Mouse (Mus musculus) testis, postnatal 14 days (tissue): Measurements from ENCODE around the gene Cfap58.

Experiments
- DNase-seq: peaks from one replicate; pipeline ENCODE4 v3.0.0; 2021; ENCODE audit warnings: low spot score

Cfap58 gene

GRCm38 (mm10) chr19:47918016-47918415, 19.5 kb upstream of the Cfap58 start:
- DNase-seq = no peak

GRCm38 (mm10) chr19:47918455-47919101, 18.9 kb upstream of the Cfap58 start:
- peak; percentile 21 for DNase-seq

DNA sequence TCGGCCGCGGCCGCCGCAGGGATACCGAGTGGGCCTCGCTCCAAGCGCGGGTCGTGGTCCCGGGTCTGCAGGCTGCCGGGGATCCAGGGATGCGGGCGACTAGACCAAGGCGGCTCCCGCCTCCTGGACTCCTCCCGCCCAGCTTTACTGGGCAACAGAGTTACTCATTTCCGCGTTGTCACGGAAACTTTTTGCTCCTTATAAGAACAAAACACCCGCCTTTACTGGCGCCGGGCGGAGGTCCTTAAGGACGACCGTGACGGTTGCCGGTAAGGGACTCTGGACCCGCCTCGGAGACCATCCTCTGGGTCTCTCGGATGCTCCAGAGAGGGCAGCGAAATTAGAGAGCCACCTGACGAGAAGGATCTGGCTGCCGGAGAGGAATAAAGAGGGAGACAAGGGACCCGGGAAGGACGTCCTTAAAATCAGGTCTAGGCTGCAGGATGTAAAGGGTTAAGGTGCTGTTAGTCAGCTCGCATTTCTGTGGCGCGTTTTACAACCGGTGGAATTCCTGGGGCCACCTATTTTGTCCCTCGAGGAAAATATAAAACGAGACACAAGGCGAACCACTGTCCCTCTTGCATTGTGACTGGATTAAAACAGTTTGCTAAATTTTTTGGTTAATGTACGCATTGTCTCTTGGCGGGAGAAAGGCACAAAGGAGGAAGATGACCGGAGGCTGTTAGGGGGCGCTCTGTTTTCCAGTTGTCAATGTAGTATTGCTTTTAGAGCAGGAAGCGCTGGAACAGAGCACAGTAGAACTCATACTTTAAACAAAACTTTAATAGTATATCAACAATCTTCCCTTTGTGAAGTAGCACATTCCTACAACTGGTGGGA, 18.1 kb upstream of the Cfap58 start, which contains the start of the genes Cfap43 and Itprip:
Gene Cfap43 (minus strand): TSS at position 162 of the 840 bp plus-strand sequence.
Gene Itprip (minus strand): TSS at position 174 of the 840 bp plus-strand sequence.
- peak; percentile 72 for DNase-seq

DNA sequence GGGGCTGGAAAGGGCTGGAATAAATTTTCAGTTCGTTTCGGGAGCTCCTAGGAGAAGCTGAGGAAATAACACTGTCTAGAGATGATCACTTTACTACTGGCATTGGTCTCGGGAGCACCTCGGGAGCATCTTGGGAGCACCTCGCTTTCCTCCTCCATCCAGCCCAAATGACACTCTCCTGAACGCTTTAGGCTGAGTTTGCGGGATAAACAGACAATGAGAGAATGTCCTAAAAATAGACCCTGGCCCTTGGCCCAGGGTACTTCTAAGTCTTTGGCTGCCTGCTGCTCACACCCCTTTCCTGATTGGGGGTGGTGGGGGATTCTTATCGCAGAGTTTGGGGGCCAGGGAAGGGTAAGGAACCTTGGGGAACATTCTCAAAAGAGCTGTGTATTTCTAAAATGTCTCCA, 17.5 kb upstream of the Cfap58 start:
- no peak for DNase-seq

- DNase-seq = no peak
These were observed 11.7 kb upstream of the Cfap58 start for GRCm38 (mm10) chr19:47925819-47926218.

DNA sequence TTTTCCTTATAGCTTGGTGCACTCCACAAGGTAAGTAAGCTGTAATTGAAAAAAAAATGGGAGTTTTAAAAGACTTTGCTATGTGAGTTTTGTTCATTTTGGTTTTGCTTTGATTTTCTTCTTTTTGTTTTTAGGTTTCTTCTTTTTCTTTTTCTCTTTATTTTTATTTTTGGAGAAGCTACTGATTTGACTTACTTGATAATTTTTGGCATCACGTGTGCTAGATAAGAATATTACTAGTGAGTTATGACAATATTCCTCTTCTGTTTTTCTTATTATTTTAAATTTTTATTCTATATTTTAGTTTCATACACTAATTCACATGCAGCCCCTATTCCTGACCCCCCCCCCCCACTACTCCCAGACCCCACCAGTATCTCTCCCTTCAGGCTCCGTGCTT, 10.4 kb upstream of the Cfap58 start:
- DNase-seq = no peak

DNA sequence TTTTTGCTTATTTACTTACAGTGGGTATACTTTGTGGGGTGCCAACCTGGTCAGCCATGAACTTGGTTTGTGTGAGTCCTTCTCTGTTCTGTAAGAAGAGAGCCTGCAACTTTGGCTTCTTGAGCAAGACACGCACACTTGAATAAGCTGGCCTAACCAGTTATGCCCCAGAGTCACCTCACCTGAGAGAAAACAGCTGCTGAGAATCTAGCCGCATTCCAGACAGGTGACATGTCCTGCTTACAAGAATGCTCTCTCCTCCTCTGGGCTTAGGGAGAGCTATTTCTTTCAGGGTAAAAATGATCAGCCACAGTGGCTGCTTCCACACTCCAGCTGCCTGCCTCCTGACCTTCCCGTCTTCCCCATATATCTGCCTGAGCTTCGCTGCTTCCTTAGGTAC, 8.4 kb upstream of the Cfap58 start:
- DNase-seq = no peak

- no peak for DNase-seq
These were observed 5.4 kb upstream of the Cfap58 start for GRCm38 (mm10) chr19:47931982-47932638.

DNA sequence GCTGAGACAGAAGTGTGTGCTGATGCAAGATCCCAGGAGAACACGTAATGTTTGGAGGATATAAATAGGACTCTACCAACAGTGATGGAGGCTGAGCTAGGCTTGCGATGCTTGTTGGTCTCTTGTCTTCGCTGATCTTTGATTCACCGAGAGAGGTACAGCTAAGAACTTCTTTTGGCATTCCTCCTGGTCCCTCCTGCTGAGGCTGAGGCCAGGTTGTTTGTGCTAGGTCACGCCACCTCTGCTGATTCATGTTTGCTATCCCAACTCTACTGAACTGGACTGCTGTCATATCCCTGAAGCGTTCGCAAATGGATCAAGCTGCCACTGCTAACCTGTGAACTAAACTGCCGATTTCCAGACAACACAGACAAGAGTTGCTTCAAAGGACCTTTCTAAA, 3.3 kb upstream of the Cfap58 start:
- DNase-seq = no peak

DNA sequence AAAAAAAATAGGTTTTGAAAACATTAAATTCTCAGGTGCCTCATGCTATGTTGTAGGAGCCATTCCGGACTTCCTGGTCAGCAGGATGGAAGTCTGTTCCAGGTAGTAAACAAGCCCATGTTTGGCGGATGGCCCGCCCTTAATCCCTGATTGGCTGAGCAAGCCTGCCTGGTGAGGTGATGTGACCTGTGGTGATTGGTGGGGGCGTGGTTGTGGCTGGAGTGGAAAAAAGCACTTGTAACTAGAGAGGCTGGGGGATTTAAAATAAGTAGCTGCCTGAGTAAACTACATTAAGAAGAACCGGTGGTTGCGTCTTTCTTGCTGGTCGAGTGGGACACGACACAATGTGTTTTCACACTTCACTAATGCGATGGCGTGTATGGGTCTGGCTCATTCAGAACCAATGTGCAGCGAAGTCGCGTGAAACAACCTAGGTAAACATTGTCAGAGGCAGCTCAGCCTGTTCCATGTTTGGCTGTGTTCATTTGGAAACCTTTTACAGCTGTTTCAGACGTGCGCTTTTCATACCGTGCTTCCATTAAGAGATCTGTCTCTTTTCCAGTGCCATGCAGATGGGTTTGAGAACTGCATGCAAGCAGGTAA, 2.7 kb upstream of the Cfap58 start:
- no peak for DNase-seq

GRCm38 (mm10) chr19:47935530-47935929, 1.9 kb upstream of the Cfap58 start:
- no peak for DNase-seq

- no peak for DNase-seq
These were observed 985 bp upstream of the Cfap58 start for GRCm38 (mm10) chr19:47936490-47936889.

DNA sequence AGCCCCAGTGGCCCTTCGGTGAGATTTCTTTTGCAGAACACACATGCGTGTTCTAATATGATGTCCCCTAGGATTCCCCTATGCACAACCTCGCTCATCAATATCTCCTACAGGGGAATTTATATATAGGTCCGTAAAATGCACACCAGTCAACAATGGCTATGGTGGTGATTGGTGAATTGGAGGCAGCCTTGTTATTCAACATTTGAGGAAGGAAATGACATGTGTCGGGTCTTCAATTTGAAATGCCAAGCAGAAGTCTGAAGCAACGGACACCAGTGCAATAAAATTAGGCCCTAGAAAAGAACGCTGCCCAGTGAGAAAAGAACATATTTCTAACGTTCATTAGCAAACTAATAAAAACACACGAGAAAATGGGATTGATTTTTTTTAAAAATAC, 537 bp upstream of the Cfap58 start:
- DNase-seq = no peak

GRCm38 (mm10) chr19:47939361-47939760, 1.9 kb downstream of the Cfap58 start:
- DNase-seq = no peak

DNA sequence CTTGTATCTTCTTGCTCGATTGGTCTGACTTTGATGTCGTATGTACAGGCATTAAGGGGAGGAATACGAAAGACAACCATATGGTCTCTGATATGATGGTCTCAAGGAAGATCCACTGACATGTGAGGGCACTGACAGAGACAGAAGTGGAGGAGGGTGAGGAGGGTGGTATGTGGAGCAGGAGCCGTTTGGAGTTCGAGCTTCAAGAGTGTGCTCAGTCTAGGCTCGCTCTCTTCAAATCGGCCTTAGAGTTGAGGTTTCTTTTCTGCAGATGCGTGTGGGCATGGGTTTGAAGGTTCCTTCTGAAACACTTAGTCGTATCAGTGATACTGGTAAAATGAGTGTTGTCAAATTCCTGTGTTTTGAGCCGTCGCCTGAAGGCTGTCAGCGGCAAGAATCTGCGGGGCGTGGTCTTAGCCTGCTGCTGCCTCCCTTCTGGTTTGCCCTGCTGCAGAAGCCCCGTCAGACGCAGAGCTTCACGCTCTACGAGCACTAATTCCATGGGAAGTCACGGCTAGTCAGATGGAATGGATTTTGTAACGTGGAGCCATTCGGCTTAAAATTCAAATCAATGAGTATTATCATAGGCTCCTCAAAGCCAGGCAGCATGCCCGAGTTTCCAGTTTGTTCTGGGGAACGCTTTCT, 9.5 kb downstream of the Cfap58 start:
- DNase-seq = no peak

GRCm38 (mm10) chr19:47950946-47951345, 13.5 kb downstream of the Cfap58 start:
- DNase-seq = no peak

- DNase-seq = no peak
These were observed 15.7 kb downstream of the Cfap58 start for GRCm38 (mm10) chr19:47953169-47953568.

- no peak for DNase-seq
These were observed 20.7 kb downstream of the Cfap58 start for GRCm38 (mm10) chr19:47958181-47958580.

GRCm38 (mm10) chr19:47968993-47969659, 31.7 kb downstream of the Cfap58 start:
- no peak for DNase-seq

GRCm38 (mm10) chr19:47971066-47971465, 33.6 kb downstream of the Cfap58 start:
- DNase-seq = no peak

GRCm38 (mm10) chr19:47978109-47978701, 40.7 kb downstream of the Cfap58 start:
- no peak for DNase-seq
